Comparison of ENCODE assay signal across 8 mouse cellular contexts in genomic region chr2:25557964-25558360, GRCm38 (mm10). TPM values are rescaled to one million over a fixed set of nuclear protein-coding genes. Genes with fewer than 3 reads are reported as not detected.
A peak's percentile ranks its signal among the peaks of the same experiment; 100 is the strongest.
DNase-seq lines count a peak whose midpoint lies in the region; ATAC-seq and TF ChIP-seq lines count a peak whose summit lies in the region.

No protein-coding gene starts in this region.

- peak overlapping the region; percentile 94 for H3K9ac ChIP-seq in ES-E14 (ENCODE audit: insufficient read depth, low read depth, low read length, poor library complexity, severe bottlenecking)
- peak overlapping the region; percentile 99 for H3K9ac ChIP-seq in hindbrain, embryonic 13.5 days
- peak overlapping the region; percentile 91 for H3K9ac ChIP-seq in liver, embryonic 15.5 days

- 0% methylated on average over 24 of the region's 24 CpGs for WGBS in hindbrain, embryonic 13.5 days
- under 1% methylated on average over 24 of the region's 24 CpGs for WGBS in liver, embryonic 15.5 days (ENCODE audit: insufficient replicate concordance)

- intact Hi-C loops in gastrocnemius, postnatal 14 days (cut with DNase I; ENCODE audit: low total_unique reads), result no loop called here

- no peak for DNase-seq in ES-E14 (ENCODE audit: low read depth, low spot score)
- DNase-seq in right cerebral cortex, adult 18-20 months, result no peak
- DNase-seq in cerebellum, adult 9-10 months, result no peak
- no peak for DNase-seq in cerebellum, postnatal 10 days
- DNase-seq in gastrocnemius, postnatal 14 days, result no peak

- peak overlapping the region; percentile 97 for H3K4me2 ChIP-seq in hindbrain, embryonic 13.5 days
- H3K4me2 ChIP-seq in liver, embryonic 15.5 days, result peak overlapping the region; percentile 94

- ATAC-seq in CD4-positive, CD25-positive, alpha-beta regulatory T cell, adult 4 months, result peak; percentile 45
- no peak; the same call in 1 of the 2 replicates for ATAC-seq in hindbrain, embryonic 13.5 days (ENCODE audit: low FRiP score)
- peak; percentile 60 for ATAC-seq in liver, embryonic 15.5 days (ENCODE audit: insufficient read depth)

- in situ Hi-C loops in ES-E14 (cut with MboI; ENCODE audit: low sequenced_read_pairs in 2 of 2, unreplicated experiment in 2 of 2), result no loop called here

- no peaks in the 10 kb centered on the region for H3K9me3 ChIP-seq in ES-E14 (ENCODE audit: control insufficient read depth, insufficient read depth, low read depth, low read length)
- H3K9me3 ChIP-seq in hindbrain, embryonic 13.5 days, result no peaks in the 10 kb centered on the region
- no peaks in the 10 kb centered on the region for H3K9me3 ChIP-seq in liver, embryonic 15.5 days (replicated peaks)

- H3K27ac ChIP-seq in ES-E14 (ENCODE audit: insufficient read depth, low read depth, low read length, poor library complexity, severe bottlenecking), result peak overlapping the region; percentile 43
- peak overlapping the region; percentile 83 for H3K27ac ChIP-seq in hindbrain, embryonic 13.5 days
- H3K27ac ChIP-seq in liver, embryonic 15.5 days (replicated peaks), result peak overlapping the region; percentile 82

- H3K27me3 ChIP-seq in hindbrain, embryonic 13.5 days, result no peaks in the 10 kb centered on the region
- H3K27me3 ChIP-seq in liver, embryonic 15.5 days, result no peaks in the 10 kb centered on the region

- peaks cover 4% of the 10 kb centered on the region in 2 experiments; a peak in 2 of 4 replicates for H3K4me1 ChIP-seq in ES-E14 (ENCODE audit: control insufficient read depth in 2 of 2, insufficient read depth in 2 of 2, low read length in 2 of 2, poor library complexity in 1 of 2)
- H3K4me1 ChIP-seq in hindbrain, embryonic 13.5 days (replicated peaks), result peaks cover 28% of the 10 kb centered on the region
- peaks cover 35% of the 10 kb centered on the region for H3K4me1 ChIP-seq in liver, embryonic 15.5 days (replicated peaks)

- peak overlapping the region; percentile 93 to 97 for H3K4me3 ChIP-seq in ES-E14 (ENCODE audit: insufficient read depth in 1 of 2, low read depth in 1 of 2, low read length in 2 of 2, poor library complexity in 1 of 2, severe bottlenecking in 1 of 2)
- peak overlapping the region; percentile 97 for H3K4me3 ChIP-seq in hindbrain, embryonic 13.5 days
- H3K4me3 ChIP-seq in liver, embryonic 15.5 days (replicated peaks), result peak overlapping the region; percentile 85

- peaks cover 25% of the 10 kb centered on the region for H3K36me3 ChIP-seq in ES-E14 (ENCODE audit: control insufficient read depth, insufficient read depth, low read length, poor library complexity, severe bottlenecking)
- H3K36me3 ChIP-seq in hindbrain, embryonic 13.5 days, result peaks cover 32% of the 10 kb centered on the region
- H3K36me3 ChIP-seq in liver, embryonic 15.5 days (replicated peaks), result peaks cover 34% of the 10 kb centered on the region

TF ChIP-seq in ES-E14, 5 proteins besides CTCF, POLR2A, EP300 and RAD21:
- TF ChIP-seq HCFC1 (IDR thresholded peaks at IDR 0.05; ENCODE audit: borderline replicate concordance, insufficient read depth, low read length) (no peak), MAFK (IDR thresholded peaks at IDR 0.05; ENCODE audit: insufficient read depth, low read depth, low read length) (no peak), CHD2 (IDR thresholded peaks at IDR 0.05; ENCODE audit: low read depth, low read length) (no peak), ZNF384 (IDR thresholded peaks at IDR 0.05; ENCODE audit: low read depth, low read length) (no peak)
TF ChIP-seq in ES-E14: peak in this region for 0.

RNA-seq across cellular contexts. Expression of gene Edf1, which starts 0.3 kb away (rescaled TPM):
- 100 to 1,000 TPM; 257 to 281 TPM for polyA plus RNA-seq in CD4-positive, CD25-positive, alpha-beta regulatory T cell, adult 4 months (2017; shearing (Covaris generic))
- 142 and 179 TPM in 2 replicates for total RNA-seq in ES-E14 (2012; rRNA removed)
- 409 and 436 TPM in 2 replicates for polyA plus RNA-seq in hindbrain, embryonic 13.5 days (2015; fragmentation: Nextera tagmentation; extraction: Ambion mirVana)
- polyA plus RNA-seq in liver, embryonic 15.5 days (2015; fragmentation: Nextera tagmentation; extraction: Ambion mirVana), result 186 and 201 TPM in 2 replicates
- 100 to 1,000 TPM; 164 to 173 TPM for total RNA-seq in gastrocnemius, postnatal 14 days (2021)

RNA-seq across cellular contexts. Expression of gene Traf2, which starts 11.2 kb away (rescaled TPM):
- 100 to 1,000 TPM in 1 of 2 experiments, 10 to 100 TPM in 1; 83.7 to 125 TPM for polyA plus RNA-seq in CD4-positive, CD25-positive, alpha-beta regulatory T cell, adult 4 months (2017; shearing (Covaris generic))
- 7.9 and 9.1 TPM in 2 replicates for total RNA-seq in ES-E14 (2012; rRNA removed)
- 21.1 and 21.2 TPM in 2 replicates for polyA plus RNA-seq in hindbrain, embryonic 13.5 days (2015; fragmentation: Nextera tagmentation; extraction: Ambion mirVana)
- 14.1 and 15.1 TPM in 2 replicates for polyA plus RNA-seq in liver, embryonic 15.5 days (2015; fragmentation: Nextera tagmentation; extraction: Ambion mirVana)
- 10 to 100 TPM in 1 of 2 experiments, 1 to 10 TPM in 1; 9.7 to 13.3 TPM for total RNA-seq in gastrocnemius, postnatal 14 days (2021)

RNA-seq across cellular contexts. Expression of gene Mamdc4, which starts 16.7 kb away (rescaled TPM):
- 1 to 10 TPM; 1.6 to 4.7 TPM for polyA plus RNA-seq in CD4-positive, CD25-positive, alpha-beta regulatory T cell, adult 4 months (2017; shearing (Covaris generic))
- total RNA-seq in ES-E14 (2012; rRNA removed), result 4.1 and 9.7 TPM in 2 replicates
- polyA plus RNA-seq in hindbrain, embryonic 13.5 days (2015; fragmentation: Nextera tagmentation; extraction: Ambion mirVana), result 2.3 and 2.6 TPM in 2 replicates
- polyA plus RNA-seq in liver, embryonic 15.5 days (2015; fragmentation: Nextera tagmentation; extraction: Ambion mirVana), result 0.32 and 7.7 TPM in 2 replicates
- total RNA-seq in gastrocnemius, postnatal 14 days (2021), result under 1 TPM; 0.68 to 0.80 TPM

RNA-seq across cellular contexts. Expression of gene Phpt1, which starts 17.1 kb away (rescaled TPM):
- 10 to 100 TPM; 53.9 to 66.8 TPM for polyA plus RNA-seq in CD4-positive, CD25-positive, alpha-beta regulatory T cell, adult 4 months (2017; shearing (Covaris generic))
- 29.9 and 39.4 TPM in 2 replicates for total RNA-seq in ES-E14 (2012; rRNA removed)
- 179 and 182 TPM in 2 replicates for polyA plus RNA-seq in hindbrain, embryonic 13.5 days (2015; fragmentation: Nextera tagmentation; extraction: Ambion mirVana)
- polyA plus RNA-seq in liver, embryonic 15.5 days (2015; fragmentation: Nextera tagmentation; extraction: Ambion mirVana), result 31.2 and 36.3 TPM in 2 replicates
- 10 to 100 TPM; 42.6 to 44.8 TPM for total RNA-seq in gastrocnemius, postnatal 14 days (2021)

RNA-seq across cellular contexts. Expression of gene Ajm1, which starts 23.6 kb away (rescaled TPM):
- not detected for polyA plus RNA-seq in CD4-positive, CD25-positive, alpha-beta regulatory T cell, adult 4 months (2017; shearing (Covaris generic))
- total RNA-seq in ES-E14 (2012; rRNA removed), result 0.36 and 1.2 TPM in 2 replicates
- polyA plus RNA-seq in hindbrain, embryonic 13.5 days (2015; fragmentation: Nextera tagmentation; extraction: Ambion mirVana), result 8.1 and 8.2 TPM in 2 replicates
- polyA plus RNA-seq in liver, embryonic 15.5 days (2015; fragmentation: Nextera tagmentation; extraction: Ambion mirVana), result 0.03 TPM in 1 of 2 replicates, not detected in the other
- total RNA-seq in gastrocnemius, postnatal 14 days (2021), result under 1 TPM in 1 of 2 experiments, not detected in 1; 0.10 TPM
